Mouse (Mus musculus): ENCODE results near the gene D1Ertd622e.

The D1Ertd622e gene

GRCm38 (mm10) chr1:97661406-97662241 lies at the start of gene D1Ertd622e:
Gene D1Ertd622e (minus strand): TSS chr1:97662074.
- in situ Hi-C loops (cut with MboI, MseI): no loop called here

DNA sequence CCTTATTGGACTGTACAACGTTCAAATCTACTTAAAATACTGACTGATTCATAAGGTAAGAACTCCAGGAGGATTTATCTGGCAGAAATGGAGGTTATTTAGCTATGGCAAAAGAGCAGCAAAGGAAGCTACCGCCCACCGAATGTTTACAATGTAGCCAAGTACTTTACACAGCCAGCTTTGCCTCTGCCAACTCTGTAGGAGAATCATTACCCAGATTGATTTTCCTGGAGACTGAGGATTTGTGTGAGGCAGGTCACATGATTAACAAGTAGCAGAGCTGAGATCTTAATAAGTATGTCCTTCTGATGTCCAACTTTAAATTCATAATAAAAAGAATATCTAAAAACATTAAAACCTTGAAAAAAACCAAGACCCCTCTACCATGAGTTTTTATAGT lies 48.6 kb upstream of the D1Ertd622e start:
- in situ Hi-C loops (cut with MboI, MseI): no loop called here

DNA sequence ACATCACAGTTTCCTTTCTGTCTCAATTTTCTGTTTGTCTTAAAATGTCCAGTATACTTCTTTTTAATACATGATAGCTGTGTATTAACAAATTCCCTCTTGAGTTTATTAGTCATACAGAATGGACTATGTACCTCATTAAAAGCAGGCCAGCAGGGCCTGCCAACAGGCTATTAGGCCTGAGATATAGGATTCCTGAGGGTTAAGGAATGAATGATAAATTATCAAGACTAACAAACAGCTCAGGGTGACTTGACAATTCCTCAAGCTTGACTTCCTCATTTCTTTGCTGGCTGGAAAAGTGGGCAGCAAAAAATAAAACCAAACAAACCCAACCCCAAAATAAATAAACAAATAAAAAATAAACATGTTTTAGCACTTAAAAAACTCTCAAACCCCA lies 43.5 kb upstream of the D1Ertd622e start:
- in situ Hi-C loops (cut with MboI, MseI): no loop called here

GRCm38 (mm10) chr1:97704646-97705045 lies 42.8 kb upstream of the D1Ertd622e start:
- in situ Hi-C loops (cut with MboI, MseI): loop anchor here (5.0 kb wide), 1 partner anchor 857 kb away; no protein-coding TSS in a partner anchor

GRCm38 (mm10) chr1:97698956-97699570 lies 37.2 kb upstream of the D1Ertd622e start:
- in situ Hi-C loops (cut with MboI, MseI): loop anchor here (5.0 kb wide), 1 partner anchor 657 kb away; no protein-coding TSS in a partner anchor

DNA sequence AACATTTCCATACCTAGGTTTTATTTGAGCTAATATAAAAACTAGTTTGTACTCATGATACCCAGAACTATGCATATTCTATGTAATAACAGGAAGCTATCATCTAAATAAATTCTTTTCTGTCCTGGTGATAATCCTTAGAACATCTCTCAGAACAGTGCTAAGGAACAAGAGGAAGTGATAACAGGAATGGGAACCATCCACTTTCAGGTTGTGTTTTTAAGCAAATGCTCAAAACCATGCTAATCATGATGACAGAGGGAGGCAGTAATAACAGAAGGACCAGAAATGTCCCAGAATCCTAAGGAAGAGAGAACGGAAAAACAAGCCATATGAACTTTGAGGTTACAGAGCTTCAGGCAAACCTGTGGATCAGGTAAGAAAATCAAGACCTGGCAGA lies 35.4 kb upstream of the D1Ertd622e start:
- in situ Hi-C loops (cut with MboI, MseI): loop anchor here (5.0 kb wide), 1 partner anchor 655 kb away; no protein-coding TSS in a partner anchor

GRCm38 (mm10) chr1:97693825-97694224 lies 32.0 kb upstream of the D1Ertd622e start:
- in situ Hi-C loops (cut with MboI, MseI): no loop called here

DNA sequence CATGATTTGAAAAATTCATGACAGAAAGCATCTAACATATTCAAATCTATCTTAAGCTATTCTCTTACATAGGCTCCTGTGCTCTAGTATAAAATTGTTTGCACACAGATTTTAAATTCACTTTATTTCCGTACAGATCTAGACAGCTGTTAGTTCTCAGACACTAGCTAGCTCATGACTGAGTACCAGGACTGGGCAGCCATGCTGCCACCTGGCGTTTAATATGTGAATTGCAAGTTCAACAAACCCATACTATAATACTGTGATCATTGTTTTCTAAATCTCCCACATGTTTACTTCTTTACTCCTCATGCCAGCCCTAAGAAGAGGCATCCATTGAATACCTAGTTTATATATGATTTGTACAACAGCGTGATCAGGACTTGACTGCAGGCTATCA lies 26.9 kb upstream of the D1Ertd622e start:
- in situ Hi-C loops (cut with MboI, MseI): no loop called here

- in situ Hi-C loops (cut with MboI, MseI): no loop called here
These were observed 14.8 kb upstream of the D1Ertd622e start for GRCm38 (mm10) chr1:97676526-97677177.

DNA sequence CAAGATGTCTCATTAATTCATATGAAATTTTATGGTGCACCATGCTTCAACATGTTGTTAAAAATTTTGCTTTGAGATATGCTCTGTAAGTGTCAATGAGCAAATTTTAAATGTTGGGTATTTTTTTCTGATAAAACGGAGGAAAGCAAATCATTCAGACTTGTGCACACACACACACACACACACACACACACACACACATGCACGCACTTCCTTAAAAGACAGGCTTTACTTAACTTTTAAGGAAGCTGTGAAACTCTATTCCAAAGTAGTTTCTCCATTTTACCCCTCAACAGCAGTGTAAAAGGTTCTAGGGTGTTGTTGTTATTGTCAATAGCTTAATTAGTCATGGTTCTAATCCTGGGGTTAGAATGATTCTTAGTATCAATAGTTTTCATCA lies 14.2 kb upstream of the D1Ertd622e start:
- in situ Hi-C loops (cut with MboI, MseI): no loop called here

GRCm38 (mm10) chr1:97672849-97673248 lies 11.0 kb upstream of the D1Ertd622e start:
- in situ Hi-C loops (cut with MboI, MseI): no loop called here

DNA sequence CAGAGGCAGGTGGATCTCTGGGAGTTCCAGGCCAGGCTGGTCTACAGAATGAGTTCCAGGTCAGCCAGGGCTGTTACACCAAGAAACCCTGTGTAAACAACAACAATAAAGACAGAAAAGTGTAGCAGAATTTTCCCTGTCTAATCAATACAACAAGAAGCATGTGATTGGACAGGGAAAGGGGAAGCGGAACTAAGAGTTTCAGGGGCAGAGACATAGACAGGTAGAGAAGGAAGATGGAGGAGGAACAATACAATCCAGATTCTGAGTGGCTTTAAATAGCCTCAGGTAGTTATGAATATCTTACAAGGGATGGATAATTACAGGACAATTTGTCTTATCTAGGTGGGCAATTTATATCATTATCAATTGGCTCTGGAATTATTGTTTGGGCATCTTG lies 5.4 kb upstream of the D1Ertd622e start:
- in situ Hi-C loops (cut with MboI, MseI): no loop called here

- in situ Hi-C loops (cut with MboI, MseI): no loop called here
These were observed 450 bp upstream of the D1Ertd622e start for GRCm38 (mm10) chr1:97662324-97662723.

- in situ Hi-C loops (cut with MboI, MseI): no loop called here
These were observed 1.0 kb downstream of the D1Ertd622e start for GRCm38 (mm10) chr1:97660687-97661405.

GRCm38 (mm10) chr1:97659405-97659804 lies 2.5 kb downstream of the D1Ertd622e start:
- in situ Hi-C loops (cut with MboI, MseI): no loop called here

DNA sequence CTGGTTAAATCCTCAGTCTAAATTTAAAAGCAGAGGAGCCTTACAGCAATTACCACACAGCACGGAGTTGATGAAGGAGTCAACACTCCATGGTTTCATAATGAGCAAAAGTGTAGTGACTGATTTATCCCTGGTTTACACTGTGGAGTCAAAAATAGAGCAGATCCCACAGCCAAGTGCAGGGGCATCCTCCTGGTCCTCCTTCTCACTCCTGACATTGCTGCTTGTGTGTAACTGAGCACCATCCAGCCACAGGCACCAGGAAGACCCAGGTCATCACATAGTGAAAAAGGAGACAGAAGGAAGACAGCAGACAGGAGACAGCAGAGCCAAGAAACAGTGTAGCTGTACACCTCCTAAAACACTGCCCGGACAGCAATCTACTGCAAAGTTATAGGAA lies 4.1 kb downstream of the D1Ertd622e start:
- in situ Hi-C loops (cut with MboI, MseI): no loop called here

DNA sequence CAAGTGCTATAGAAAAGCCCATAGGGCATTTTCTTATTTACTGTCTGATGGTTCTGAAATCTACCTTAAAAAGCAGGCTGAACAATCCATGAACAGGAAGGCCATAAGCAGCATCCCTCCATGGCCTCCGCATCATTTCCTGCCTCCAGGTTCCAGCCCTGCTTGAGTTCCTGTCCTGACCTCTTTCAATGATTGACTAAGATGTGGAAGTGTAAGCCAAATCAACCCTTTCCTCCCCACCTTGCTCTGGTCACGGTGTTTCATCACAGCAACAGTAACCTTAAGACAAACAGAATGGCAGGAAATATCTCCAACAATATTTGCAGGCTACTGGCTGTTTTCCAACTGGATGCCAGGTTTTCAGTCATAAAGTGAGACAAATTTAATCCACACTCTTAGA lies 4.7 kb downstream of the D1Ertd622e start:
- in situ Hi-C loops (cut with MboI, MseI): no loop called here

DNA sequence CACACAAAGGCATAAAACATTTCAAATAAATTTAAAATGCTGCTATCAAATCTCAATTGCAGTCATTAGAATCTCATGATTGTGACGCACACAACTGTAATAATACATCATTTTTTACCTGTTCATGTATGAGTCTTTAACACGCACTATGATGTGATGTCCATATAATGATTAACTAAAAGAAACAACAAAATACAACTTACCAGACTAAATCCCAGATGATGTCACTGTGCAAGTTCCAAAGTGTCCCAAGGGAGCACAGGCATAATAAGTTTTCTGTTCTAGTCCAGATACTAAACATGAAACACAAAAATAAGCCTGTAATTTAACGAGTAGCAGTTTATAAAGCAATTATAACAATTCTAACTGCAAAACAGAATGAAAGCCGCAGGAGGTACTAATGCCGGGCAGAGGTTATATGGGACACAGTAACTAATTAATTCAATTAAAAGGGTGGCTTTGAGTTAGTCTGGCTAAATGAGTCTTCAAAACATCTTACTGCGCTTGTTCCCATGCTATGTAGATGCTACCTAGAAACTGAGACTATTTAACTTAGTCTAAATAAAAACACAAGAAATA lies 7.4 kb downstream of the D1Ertd622e start:
- in situ Hi-C loops (cut with MboI, MseI): no loop called here

DNA sequence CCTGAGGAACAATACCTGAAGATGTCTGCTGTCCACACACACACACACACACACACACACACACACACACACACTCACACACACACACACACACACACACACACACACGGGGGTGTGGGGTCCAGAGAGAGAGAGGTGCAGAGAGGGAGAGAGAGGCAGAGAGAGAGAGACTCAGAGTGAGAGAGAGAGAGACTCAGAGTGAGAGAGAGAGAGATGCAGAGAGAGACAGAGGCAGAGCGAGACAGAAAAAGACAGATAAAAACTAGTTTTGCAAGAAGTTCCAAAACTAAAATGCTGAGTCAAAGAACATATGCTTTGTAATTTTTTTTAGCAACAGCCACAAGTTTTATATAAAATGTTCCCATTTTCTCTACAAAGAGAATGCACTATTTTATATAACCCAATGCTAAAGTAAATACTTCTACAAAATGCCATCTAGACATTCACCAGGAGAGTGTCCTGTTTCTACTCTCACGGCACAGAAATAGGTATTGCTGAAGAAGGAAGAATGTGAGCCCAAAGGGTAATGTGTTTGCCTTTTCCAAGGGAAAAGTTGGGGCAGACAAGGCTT lies 11.2 kb downstream of the D1Ertd622e start:
- in situ Hi-C loops (cut with MboI, MseI): no loop called here

- in situ Hi-C loops (cut with MboI, MseI): no loop called here
These were observed 11.8 kb downstream of the D1Ertd622e start for GRCm38 (mm10) chr1:97650072-97650471.

DNA sequence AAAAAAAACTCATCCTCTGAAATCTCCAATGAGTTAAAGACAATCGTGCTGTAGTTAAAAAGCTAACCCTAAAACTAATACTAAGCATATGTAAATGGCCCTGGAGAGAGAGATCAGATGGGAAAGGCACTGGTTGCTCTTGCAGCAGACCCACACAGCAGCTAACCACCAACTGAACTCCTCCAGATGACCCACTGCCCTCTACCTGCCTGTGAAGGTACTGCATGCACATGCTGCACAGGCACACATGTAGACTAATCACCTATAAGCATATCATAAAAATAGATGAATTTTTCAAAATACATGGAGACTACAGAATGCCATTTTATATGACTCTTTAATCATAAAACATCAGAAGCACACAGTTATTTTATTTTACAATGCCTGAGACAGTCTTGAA lies 14.8 kb downstream of the D1Ertd622e start:
- in situ Hi-C loops (cut with MboI, MseI): no loop called here

Data from regulatory T cell (primary cell).